Mouse (Mus musculus) gastrocnemius, adult 2 months (tissue): Measurements from ENCODE around the gene Zdhhc17. TPM values are rescaled to one million over a fixed set of nuclear protein-coding genes. Genes with fewer than 3 reads are reported as not detected.
A peak's percentile ranks its signal among the peaks of the same experiment; 100 is the strongest.

ENCODE experiments used
- DNase-seq: peaks from one replicate; pipeline ENCODE4 v3.0.0; 2022
- H3K27ac ChIP-seq: fragments of 200-600 bp; 2 replicates; pipeline ENCODE4 v1.8.1; 2022; ENCODE audit warnings: mild to moderate bottlenecking
- H3K4me3 ChIP-seq: fragments of 200-600 bp; 2 replicates; pipeline ENCODE4 v1.8.1; 2022; ENCODE audit warnings: mild to moderate bottlenecking, moderate library complexity
- CTCF ChIP-seq: fragments of 200-600 bp; IDR thresholded peaks from 2 replicates; pipeline ENCODE4 v1.8.1; 2022; ENCODE audit warnings: antibody characterized with exemption, mild to moderate bottlenecking, moderate library complexity
- intact Hi-C: fragments of 180-260 bp; cut with DNase I; formaldehyde crosslinking; loops from one replicate; pipeline ENCODE4 v1.15.1; 2025
- total RNA-seq, 2 experiments: library from RNA; stranded (reverse); gene quantifications; 2 replicates each; pipeline ENCODE4 v1.2.3; 2021

The Zdhhc17 gene
- total RNA-seq, 2 experiments from 2014 or later = 21.3 to 24.0 TPM

GRCm38 (mm10) chr10:110971044-110971443 is 38.9 kb downstream of the Zdhhc17 start:
- Histone ChIP-seq H3K27ac (no peak overlapping the region), H3K4me3 (no peak overlapping the region)
- no peak for DNase-seq
- no peak for TF ChIP-seq CTCF
- intact Hi-C loops = no loop called here

GRCm38 (mm10) chr10:110962172-110962571 is 47.8 kb downstream of the Zdhhc17 start:
- peak; percentile 57 for TF ChIP-seq CTCF
- Histone ChIP-seq H3K27ac (no peak overlapping the region), H3K4me3 (no peak overlapping the region)
- intact Hi-C loops = no loop called here
- no peak for DNase-seq

GRCm38 (mm10) chr10:110960841-110961240 is 49.1 kb downstream of the Zdhhc17 start:
- H3K27ac ChIP-seq = no peak overlapping the region
- DNase-seq = no peak
- intact Hi-C loops = no loop called here
- H3K4me3 ChIP-seq = no peak overlapping the region
- TF ChIP-seq CTCF = no peak

GRCm38 (mm10) chr10:110959781-110960180 is 50.2 kb downstream of the Zdhhc17 start:
- Histone ChIP-seq H3K4me3 (no peak overlapping the region), H3K27ac (no peak overlapping the region)
- intact Hi-C loops = no loop called here
- DNase-seq = no peak
- TF ChIP-seq CTCF = no peak

- no peak for DNase-seq
- H3K27ac ChIP-seq = no peak overlapping the region
- TF ChIP-seq CTCF = no peak
- no peak overlapping the region for H3K4me3 ChIP-seq
- intact Hi-C loops = no loop called here
Observed at GRCm38 (mm10) chr10:110958879-110959278, 51.1 kb downstream of the Zdhhc17 start.

- no peak for TF ChIP-seq CTCF
Observed at GRCm38 (mm10) chr10:110952937-110953451, 56.9 kb downstream of the Zdhhc17 start.

GRCm38 (mm10) chr10:110952271-110952670 is 57.7 kb downstream of the Zdhhc17 start:
- Histone ChIP-seq H3K27ac (peak overlapping the region; percentile 89), H3K4me3 (no peak overlapping the region)
- intact Hi-C loops = loop anchor here (5.0 kb wide), 1 partner anchor 160 kb away; no protein-coding TSS in a partner anchor
- no peak for TF ChIP-seq CTCF
- DNase-seq = no peak

More at GRCm38 (mm10) chr10:110952937-110953451, 56.9 kb downstream of the Zdhhc17 start:
- intact Hi-C loops = loop anchor here (5.0 kb wide), 1 partner anchor 161 kb away; no protein-coding TSS in a partner anchor
- peak; percentile 87 for DNase-seq
- Histone ChIP-seq H3K4me3 (no peak overlapping the region), H3K27ac (peak overlapping the region; percentile 89)

GRCm38 (mm10) chr10:110951748-110952147 is 58.2 kb downstream of the Zdhhc17 start:
- no peak for TF ChIP-seq CTCF
- H3K27ac ChIP-seq = peak overlapping the region; percentile 89
- intact Hi-C loops = loop anchor here (5.0 kb wide), 1 partner anchor 159 kb away; no protein-coding TSS in a partner anchor
- no peak for DNase-seq
- H3K4me3 ChIP-seq = no peak overlapping the region

GRCm38 (mm10) chr10:110951112-110951511 is 58.8 kb downstream of the Zdhhc17 start:
- DNase-seq = no peak
- Histone ChIP-seq H3K27ac (peak overlapping the region; percentile 89; the same call in 1 of the 2 replicates), H3K4me3 (no peak overlapping the region)
- TF ChIP-seq CTCF = no peak
- intact Hi-C loops = loop anchor here (5.0 kb wide), 1 partner anchor 159 kb away; no protein-coding TSS in a partner anchor

GRCm38 (mm10) chr10:110947574-110947973 is 62.4 kb downstream of the Zdhhc17 start:
- no peak for TF ChIP-seq CTCF
- intact Hi-C loops = no loop called here

GRCm38 (mm10) chr10:110945966-110946365 is 64.0 kb downstream of the Zdhhc17 start:
- Histone ChIP-seq H3K27ac (no peak overlapping the region), H3K4me3 (no peak overlapping the region)
- intact Hi-C loops = no loop called here
- no peak for DNase-seq
- no peak for TF ChIP-seq CTCF

More at GRCm38 (mm10) chr10:110947574-110947973, 62.4 kb downstream of the Zdhhc17 start:
- no peak overlapping the region for H3K4me3 ChIP-seq
- no peak overlapping the region for H3K27ac ChIP-seq
- no peak for DNase-seq

- no peak overlapping the region for H3K27ac ChIP-seq
- no peak for TF ChIP-seq CTCF
- H3K4me3 ChIP-seq = no peak overlapping the region
- intact Hi-C loops = no loop called here
- DNase-seq = no peak
Observed at GRCm38 (mm10) chr10:110944175-110944574, 65.8 kb downstream of the Zdhhc17 start.

- intact Hi-C loops = no loop called here
- no peak for DNase-seq
- no peak overlapping the region for H3K4me3 ChIP-seq
- TF ChIP-seq CTCF = no peak
- H3K27ac ChIP-seq = no peak overlapping the region
Observed at GRCm38 (mm10) chr10:110942806-110943205, 67.1 kb downstream of the Zdhhc17 start.

GRCm38 (mm10) chr10:110941968-110942367 is 68.0 kb downstream of the Zdhhc17 start:
- TF ChIP-seq CTCF = no peak
- no peak overlapping the region for H3K4me3 ChIP-seq
- H3K27ac ChIP-seq = no peak overlapping the region
- DNase-seq = no peak
- intact Hi-C loops = no loop called here
